Mouse (Mus musculus): ENCODE data around the gene Itpr2. TPM values are rescaled to one million over a fixed set of nuclear protein-coding genes. Genes with fewer than 3 reads are reported as not detected.

Gene Itpr2
- total RNA-seq, 2 experiments from 2014 or later = 39.6 to 41.7 TPM

DNA sequence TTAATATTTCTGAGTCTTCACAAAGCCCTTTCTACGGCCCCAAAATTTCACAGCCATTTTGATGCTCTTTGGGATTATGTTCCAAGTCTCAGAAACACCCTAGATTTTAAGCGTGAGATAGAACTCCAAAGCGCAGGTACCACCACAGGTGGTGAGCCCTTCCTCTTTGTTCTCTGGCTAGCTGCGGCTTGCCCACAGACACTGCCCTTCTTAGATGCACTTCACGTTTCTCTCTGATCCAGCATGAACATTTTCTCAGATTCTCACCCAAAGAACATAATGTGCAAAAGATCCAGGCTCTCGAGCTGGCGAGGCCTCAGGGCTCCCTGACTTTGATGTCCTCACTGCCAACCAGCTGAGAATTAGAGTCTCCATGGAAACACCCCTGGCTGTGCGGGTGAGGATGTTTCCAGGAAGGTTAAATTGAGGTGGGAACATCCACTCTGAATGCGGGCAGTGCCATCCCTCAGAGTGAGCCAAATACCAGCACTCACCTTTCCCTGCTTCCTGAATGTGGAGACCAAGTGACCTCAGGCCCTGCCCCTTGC is 149.7 kb downstream of the Itpr2 start:
- DNase-seq (ENCODE audit: low spot score in 2 of 2) = no peak

DNA sequence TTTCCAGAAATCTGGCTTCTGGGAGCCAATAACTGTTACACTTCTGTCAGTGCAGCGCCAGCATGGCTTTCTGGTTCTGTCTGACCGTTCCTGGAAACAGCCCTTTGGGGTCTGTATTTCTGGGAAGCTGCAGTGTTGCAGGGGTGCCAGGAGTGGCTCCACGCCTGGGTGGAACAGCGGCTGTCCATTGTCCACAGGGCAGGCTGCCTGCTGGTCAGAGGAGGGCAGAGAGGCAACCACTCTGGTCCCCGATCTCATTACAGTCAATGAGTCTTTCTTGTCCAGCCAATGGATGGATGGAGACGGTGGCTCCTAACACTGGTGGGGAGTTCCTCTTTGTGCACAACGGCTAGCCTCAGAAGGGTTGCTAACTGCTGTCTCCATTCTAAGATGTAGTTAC is 150.2 kb downstream of the Itpr2 start:
- DNase-seq (ENCODE audit: low spot score in 2 of 2) = no peak

DNA sequence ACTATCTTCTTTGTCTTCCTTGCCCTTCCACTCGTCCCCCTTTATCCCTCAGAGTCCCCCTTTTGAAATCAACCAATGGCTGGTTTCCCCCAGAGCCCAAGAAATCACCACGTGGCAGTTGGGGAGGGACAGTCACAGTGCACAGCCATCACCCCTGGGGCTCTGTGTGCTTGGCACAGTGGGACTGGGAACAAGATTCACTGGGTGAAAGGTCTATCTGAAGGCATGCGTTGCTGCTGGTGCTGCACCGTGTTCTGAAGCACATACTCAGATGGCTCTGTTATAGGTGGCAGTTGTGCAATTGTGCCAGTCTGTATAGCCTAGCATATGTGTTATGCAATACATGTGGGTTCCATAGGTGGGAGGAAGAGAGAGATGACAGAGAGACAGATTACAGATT is 154.5 kb downstream of the Itpr2 start:
- DNase-seq (ENCODE audit: low spot score in 2 of 2) = no peak

DNA sequence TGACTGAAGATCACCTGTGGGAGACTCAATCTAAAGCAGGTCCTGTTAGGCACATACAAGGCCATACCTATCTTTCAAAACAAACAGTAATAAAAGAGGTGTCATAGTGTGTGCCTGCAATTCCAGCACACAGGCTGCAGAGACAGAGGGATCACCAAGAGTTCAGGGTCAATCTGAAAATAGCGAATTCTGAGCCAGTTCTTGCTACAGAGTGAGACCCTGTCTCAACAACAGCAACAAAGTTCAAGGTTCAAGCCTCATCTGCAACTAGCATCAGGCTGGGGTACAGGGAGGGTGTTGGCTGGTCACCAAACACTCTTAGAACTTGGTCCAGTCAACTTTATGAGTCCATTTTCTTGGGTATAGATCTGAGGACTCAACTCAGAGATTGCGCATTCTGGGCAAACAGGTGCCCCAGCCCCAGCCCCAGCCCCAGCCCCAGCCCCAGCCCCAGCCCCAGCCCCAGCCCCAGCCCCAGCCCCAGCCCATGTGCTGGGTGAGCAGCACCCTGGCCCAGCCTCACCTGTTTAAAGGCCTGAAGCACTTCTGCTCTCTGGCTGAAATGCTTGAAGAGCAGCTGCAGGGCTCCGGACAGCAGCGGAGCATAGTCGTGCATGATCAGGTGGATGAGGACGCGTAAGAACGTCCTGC is 155.4 kb downstream of the Itpr2 start:
- no peak for DNase-seq (ENCODE audit: low spot score in 2 of 2)

DNA sequence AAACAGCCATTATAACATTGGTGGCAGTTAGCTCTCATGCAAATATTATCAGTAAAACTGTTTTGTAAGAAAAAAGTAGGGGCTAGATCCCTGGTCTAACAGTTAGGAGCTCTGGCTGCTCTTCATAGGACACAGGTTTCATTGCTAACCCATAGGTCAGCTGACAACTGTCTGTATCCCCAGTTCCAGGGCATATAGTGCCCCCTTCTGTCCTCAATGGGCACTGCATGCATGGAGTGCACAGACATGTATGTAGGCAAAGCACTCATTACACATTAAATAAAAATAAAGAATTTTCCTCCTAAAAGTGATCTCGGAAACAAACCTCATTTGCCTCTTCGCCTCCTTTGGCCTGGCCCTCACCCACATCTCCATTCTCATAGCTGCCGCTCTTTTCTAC is 157.3 kb downstream of the Itpr2 start:
- no peak for DNase-seq (ENCODE audit: low spot score in 2 of 2)

DNA sequence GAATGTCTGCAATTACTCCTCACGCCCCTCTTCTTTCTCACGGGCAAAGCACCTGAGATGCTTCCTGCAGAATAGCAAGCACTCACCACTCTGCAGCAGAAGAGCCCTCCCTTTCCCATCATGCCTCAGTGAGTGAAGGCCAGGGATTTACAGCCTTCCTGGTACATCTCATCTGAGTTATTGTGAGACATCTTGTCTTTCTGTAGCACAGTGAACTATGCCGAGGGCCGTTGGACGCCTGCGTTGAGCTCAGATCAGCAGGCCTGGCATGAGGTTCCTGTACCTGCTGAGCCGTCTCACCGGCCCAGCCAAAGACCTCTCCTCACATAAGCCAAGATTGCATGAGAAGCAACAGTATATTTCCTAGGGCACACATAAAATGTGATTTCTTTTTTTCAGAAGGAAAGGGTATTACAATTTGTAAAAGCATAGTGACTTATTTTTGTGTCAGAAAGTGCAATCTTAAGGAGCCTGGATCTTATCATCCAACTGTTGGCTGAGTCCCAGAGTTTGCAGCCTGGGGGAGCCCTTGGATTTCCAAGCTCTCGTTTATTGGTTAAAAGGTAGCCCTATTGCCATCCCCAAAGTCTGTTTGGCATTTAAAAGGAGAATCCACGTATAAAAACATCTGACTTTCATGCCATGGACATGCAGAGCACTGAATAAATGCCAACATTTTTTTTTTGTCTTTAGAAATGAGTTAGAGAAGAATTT is 158.2 kb downstream of the Itpr2 start:
- no peak for DNase-seq (ENCODE audit: low spot score in 2 of 2)

DNA sequence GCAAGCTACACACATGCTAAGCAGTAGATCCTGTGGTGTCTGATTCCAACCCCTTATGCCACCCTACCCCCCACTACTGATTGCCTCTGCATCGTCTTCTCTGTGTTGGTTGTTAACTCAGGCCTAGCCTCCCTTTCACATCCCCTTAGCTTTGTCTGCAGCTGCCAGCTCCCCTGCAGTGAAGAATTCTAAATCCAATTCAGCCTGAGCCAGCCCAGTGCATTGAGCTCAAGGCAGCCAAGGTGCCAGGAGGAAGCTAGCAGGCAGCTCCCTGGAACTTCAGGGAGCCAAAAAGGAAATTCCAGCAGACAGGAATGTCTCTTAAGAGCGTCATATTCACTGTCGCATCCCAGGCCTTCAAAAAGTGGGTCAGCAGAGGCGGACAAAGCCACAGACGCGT is 159.0 kb downstream of the Itpr2 start:
- no peak for DNase-seq (ENCODE audit: low spot score in 2 of 2)

DNA sequence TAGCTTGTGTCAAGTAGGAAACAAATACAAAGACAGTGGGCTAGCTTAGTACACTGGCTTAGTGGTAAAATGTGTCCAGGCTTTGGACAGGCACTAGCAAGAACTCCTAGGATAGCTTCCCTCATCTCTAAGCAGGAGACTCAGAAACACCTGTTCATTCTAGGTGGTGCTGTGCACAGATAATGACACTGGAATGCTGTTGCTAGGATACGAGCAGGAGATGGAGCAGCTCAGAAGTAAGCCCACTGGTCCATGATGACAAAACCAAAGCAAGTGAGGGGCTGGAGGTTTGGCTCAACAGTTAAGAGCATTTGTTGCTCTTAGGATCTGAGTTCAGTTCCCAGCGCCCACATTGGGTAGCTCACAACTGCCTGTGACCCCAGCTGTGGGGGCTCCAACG is 160.1 kb downstream of the Itpr2 start:
- no peak for DNase-seq (ENCODE audit: low spot score in 2 of 2)

DNA sequence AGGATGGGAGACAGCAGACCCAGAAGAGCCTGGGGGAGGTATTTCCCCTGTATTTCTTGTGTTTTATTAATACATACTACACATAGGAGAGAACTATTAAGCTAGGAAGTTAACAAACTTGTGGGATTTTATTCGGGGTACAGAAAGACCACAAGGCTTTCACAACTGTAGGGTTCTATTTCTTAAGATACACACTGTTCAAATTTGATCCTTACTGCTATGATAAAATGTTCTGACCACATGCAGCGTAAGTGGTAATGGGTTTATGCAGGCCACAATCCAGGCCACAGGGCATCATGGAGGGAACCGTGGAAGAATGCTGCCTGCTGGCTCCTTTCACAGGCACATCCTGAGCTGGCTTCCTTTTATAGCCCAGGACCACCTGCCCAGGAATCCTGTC is 160.6 kb downstream of the Itpr2 start:
- DNase-seq (ENCODE audit: low spot score in 2 of 2) = no peak

DNA sequence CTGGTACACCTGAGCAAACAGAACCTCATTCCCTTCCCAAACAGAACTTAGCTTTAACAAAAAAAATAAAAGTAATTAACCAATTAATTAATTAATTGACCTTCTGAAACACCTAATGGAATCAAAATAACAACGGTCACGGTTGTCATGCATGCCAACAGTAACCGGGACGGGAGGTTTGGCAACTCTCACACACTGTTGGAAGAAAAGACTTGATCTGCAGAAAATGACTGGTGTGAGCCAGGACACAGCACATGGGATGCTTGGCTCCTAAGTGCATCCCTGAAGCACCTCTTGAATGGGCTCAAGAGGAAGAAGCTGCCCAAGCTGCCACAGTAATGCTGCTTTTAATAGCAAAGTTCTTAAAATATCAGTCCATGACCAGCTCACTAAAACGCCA is 161.1 kb downstream of the Itpr2 start:
- DNase-seq (ENCODE audit: low spot score in 2 of 2) = no peak

DNA sequence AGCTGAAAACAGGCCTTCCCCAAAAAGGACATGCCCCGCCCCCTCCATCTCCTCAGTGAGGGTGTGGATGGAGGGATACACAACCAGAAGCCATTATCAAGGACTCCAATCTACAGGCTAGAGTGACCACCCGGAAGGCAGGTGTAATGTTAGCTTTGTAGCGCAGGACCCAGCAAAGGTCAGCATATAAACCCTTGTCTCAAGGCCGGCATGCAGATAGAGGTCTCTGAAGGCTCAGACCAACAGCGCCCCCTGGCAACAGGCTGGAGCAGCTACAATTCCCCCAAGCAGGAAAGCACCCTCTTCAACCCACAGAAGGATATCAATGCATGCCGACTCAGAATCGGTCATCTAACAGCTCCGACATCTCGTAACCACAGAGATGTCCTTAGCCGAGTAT is 162.2 kb downstream of the Itpr2 start:
- DNase-seq (ENCODE audit: low spot score in 2 of 2) = peak; percentile 77 to 78

DNA sequence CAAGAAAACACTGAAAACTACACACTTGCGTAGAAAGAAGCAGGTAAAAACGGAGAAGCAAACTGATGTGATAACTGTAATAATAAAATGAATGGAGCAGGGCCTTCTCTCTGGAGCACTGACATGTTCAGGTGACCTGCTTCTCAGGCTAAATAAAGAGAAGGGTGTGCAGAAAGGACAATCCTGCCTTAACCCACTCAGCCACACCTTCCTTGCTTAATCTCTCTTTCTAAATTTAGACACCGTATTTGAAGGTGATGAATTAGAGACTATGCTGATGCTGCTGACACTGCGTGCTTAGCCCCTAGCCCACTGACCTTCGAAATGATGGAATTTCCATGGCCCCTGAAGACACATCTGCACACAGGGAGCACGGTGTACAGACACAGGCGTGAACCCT is 164.8 kb downstream of the Itpr2 start:
- DNase-seq (ENCODE audit: low spot score in 2 of 2) = no peak

DNA sequence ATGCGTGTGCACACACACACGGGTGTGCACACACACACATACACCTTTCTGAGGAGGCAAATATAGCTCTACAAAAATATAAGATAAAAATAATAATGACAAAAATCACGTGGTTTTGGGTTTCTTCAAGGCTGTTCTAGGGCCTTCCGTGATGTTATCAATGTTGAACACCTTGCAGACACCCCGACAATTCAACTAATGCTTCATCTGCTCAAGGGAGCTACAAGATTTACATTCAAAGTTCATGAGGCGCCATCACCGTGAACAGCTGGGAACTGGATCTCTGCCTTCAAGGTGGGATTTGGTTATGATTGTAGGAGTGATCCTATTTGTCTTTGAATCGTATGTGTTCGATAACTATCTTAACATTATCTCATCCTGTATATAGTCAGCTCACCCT is 166.8 kb downstream of the Itpr2 start:
- no peak for DNase-seq (ENCODE audit: low spot score in 2 of 2)

DNA sequence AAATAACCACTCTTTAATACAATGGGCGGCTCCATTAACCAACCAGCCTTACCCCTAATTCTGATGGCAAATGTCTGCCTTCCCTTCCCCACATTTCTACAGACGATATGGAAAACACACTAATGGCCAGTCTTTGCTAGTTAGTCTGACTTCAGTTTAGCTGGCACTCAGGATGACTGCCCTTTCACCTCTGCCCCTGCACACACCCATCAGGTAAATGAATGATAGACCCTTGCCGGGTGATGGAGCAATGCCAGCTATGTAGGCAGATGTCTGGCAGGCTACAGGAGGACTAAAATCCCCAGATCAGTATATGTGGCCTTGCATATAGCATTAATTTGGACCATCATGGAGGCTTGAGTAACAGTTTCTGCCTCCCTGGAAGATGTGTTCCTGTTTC is 168.5 kb downstream of the Itpr2 start:
- DNase-seq (ENCODE audit: low spot score in 2 of 2) = no peak

DNA sequence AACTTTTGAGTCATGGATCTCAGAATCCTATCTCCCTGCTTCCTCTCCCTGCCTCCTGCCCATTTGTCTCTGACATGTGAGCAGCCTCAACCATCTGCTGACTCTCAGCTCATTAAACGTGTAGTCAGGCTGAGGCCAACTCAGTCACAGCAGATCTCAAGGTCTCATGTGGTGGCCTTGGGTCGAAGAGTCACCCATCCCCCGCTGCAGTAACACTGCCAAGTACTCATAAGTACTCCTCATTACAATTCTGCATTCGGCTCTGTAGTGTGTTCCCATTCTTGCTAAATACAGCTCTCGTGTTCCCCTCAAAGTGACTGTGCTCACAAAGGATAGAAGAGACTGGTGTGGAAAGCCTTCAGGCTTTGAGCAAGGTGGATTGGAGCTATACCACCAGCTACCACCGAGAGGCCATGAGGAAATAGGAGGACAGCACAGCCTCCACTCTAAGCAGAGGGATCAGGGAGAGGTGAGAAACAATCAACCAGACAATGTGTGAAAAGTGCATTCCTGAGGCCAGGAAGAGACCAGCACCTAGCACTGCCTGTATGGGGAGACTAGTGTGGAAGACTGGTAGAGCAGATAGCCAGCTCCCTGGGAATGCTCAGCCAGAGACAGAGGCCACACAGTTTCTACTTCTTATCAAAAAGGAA is 170.9 kb downstream of the Itpr2 start:
- peak; percentile 16 to 45 for DNase-seq (ENCODE audit: low spot score in 2 of 2)

DNA sequence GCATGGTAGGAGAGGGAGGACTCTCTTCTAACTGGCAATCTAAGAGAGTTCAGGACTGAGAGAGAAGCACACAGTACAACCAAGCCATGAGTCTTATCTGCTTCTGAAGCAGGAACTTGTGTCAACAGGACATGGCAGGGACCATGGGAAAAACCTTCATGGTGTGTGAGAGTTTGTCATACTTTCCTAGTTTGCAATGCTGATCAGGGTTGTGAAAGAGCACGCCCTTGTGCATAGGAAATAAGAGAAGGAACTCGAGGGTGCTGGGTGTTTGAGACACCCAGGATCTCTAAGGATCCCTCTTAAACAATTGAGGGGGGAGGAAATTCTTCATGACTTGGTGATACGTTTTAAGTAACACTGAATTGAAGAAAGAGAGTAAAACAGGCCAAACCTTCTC is 172.9 kb downstream of the Itpr2 start:
- no peak for DNase-seq (ENCODE audit: low spot score in 2 of 2)

DNA sequence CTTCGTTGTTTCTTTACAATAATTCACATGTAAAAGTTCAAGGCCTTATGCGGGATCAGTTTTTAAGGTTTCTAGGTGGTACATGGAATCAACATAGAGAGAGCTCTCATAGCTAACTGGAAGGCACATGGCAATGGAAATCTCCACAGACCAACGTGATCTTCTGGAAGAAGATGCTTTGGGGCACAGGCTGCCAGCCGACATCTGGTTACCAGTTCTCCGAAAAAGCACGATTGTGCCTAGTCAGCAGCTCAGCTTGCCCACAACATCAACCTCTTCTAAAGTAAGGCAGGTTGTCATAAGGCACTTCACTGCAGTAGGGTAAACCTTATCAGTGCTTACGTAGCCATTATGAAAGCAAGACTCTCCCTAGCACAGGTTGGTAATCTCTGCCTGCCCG is 175.4 kb downstream of the Itpr2 start:
- DNase-seq (ENCODE audit: low spot score in 2 of 2) = no peak

DNA sequence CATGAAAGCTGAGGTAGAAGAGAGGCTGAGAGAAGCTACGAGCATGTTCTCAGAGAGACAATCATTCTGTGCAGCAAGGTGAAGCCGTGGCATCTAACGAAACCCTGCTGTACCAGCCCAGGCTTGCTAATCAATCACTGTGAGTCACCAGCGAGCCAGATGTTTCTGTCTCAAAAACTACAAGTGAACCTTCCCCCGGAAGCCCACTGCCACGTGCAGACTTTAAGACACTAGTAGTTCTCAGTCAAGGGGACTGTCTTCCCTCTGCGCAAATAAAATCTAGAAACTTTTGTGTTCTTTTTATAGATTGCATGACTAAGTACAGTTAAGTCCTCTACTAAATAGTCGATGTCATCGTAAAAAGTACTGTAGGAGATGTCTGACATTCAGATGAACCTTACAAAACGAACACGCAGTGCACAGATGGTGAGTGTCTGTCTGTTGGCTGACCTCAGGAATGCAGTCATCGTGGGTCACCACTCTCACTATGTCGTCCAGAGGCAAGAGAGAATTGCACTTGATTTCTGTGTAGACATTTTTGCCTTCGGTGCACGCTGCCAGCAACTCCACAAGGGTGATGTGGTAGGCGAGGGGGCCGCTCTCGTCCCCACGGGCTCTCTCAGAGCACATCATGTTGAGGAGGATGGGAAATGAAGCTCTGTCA is 177.3 kb downstream of the Itpr2 start:
- no peak for DNase-seq (ENCODE audit: low spot score in 2 of 2)

DNA sequence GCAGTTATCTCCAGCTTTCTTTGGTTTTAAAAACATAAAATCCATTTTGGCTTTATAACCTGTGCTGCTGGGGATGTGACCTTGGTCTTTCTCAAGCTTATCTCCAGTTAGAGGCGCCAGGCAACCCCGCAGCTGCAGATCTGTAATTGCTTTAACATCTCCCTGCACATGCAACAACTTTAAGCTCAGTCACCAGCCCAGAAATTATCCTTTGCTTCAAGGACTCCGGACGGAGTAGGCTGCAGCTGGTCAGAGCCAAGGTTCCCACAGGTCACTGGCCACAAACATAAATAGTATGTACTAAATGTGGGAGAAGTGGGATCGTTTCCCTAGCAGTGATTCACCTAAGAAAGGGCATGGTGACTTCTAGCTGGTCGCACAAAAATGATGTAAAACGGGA is 179.5 kb downstream of the Itpr2 start:
- DNase-seq (ENCODE audit: low spot score in 2 of 2) = peak in 1 of 2 experiments; percentile 15

DNA sequence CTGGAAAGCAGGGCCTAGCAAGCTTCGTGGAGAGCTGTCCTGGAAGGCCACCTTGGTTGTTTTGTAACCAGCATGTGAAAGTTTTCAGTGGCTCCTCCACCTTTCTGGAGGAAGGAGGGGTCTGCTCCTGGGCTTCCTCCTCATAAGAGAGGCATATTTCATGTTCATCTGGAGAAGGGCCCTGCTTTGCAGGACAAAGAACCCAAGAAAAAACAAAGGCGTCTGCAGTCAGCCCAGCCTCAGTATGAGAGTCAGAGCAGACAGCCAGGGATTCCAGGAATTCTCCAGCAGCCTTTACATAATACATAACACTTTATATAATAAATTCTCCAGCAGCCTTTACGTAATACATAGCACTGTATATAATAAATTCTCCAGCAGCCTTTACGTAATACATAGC is 180.1 kb downstream of the Itpr2 start:
- DNase-seq (ENCODE audit: low spot score in 2 of 2) = no peak

DNA sequence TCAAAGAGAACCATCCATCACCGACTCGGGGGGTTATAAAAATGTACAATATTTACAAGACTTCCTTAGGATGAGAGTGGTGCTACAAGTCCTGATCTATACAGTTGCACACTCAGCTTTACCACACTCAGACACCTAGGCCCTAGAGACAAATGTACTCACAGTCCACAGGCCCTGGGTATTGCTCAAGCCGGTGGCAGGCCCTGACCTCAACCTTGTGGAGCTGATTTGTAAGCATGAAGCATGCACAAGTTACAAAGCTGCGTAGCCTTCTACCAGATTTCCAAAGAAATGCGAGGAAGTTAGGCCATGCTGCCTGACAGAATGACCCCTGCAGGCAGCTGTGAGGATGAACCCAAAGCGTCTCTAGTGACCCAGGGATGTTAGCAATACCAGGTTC is 185.6 kb downstream of the Itpr2 start:
- peak in 1 of 2 experiments; percentile 34 for DNase-seq (ENCODE audit: low spot score in 2 of 2)

DNA sequence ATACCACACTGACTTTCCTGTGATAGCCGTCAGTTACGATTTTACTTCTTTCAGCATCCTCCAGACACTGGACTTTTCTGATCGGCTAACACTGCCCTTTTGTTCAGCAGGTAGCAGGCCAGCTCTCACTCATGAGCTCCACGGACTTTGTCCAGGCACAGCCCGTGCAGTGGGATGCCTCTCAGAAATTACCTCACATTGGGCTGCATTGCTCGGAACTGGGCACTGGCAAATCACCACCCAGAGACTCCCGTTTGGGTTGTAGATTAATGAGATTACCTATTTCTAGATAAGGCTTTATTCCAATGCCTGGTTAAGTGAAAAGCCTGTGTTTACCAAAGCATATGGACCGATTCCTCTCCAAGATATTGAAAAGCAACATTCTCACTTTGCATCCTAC is 186.9 kb downstream of the Itpr2 start:
- DNase-seq (ENCODE audit: low spot score in 2 of 2) = no peak
